Comparison of ENCODE assay signal across 9 mouse cellular contexts in the genomic region with DNA sequence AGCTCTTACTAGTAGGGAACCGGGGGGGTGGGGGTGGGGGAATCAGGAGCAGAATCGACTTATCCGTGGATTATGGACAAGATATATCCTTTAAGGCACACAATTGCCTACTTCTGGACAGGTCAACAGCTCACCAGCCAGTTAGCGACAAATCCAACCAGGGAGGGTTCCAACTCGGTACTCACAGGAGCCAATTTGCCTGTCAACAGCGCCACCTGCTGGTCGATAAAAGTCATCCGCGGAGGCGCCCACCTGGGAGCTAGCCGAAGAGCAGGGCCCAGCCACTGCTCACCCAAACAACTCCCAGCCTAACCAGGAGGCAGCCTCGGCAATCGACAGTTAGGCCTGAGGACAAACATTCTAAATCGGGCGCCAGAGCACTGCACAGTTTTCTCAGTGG. TPM values are rescaled to one million over a fixed set of nuclear protein-coding genes. Genes with fewer than 3 reads are reported as not detected.
DNase-seq lines count a peak whose midpoint lies in the region; ATAC-seq and TF ChIP-seq lines count a peak whose summit lies in the region.
"Had no signal": no experiment of that assay in that cellular context is flagged by ENCODE, and none has a peak within 500 bp of the region (broad histone marks: within the 10 kb centered on the region; RNA-seq: fewer than 3 reads in every experiment).

TSS of gene 1700069L16Rik (minus strand) at position 327 of the 400 bp plus-strand sequence.

- H3K9me3 ChIP-seq in ES-E14 (ENCODE audit: control insufficient read depth, insufficient read depth, low read depth, low read length): no peaks in the 10 kb centered on the region
- no peaks in the 10 kb centered on the region for H3K9me3 ChIP-seq in forebrain, embryonic 16.5 days (ENCODE audit: control insufficient read depth, low read length)
- no peaks in the 10 kb centered on the region for H3K9me3 ChIP-seq in hindbrain, embryonic 10.5 days

- H3K4me3 ChIP-seq in ES-E14 (ENCODE audit: insufficient read depth in 1 of 2, low read depth in 1 of 2, low read length in 2 of 2, poor library complexity in 1 of 2, severe bottlenecking in 1 of 2): no peak within 1 kb of the TSS
- no peak within 1 kb of the TSS for H3K4me3 ChIP-seq in forebrain, embryonic 16.5 days (replicated peaks; ENCODE audit: low read length)
- H3K4me3 ChIP-seq in hindbrain, embryonic 10.5 days: no peak within 1 kb of the TSS

- H3K4me2 ChIP-seq in forebrain, embryonic 16.5 days (ENCODE audit: low read length): no peak within 1 kb of the TSS

- in situ Hi-C loops in ES-E14 (cut with MboI; ENCODE audit: low sequenced_read_pairs in 2 of 2, unreplicated experiment in 2 of 2): loop anchor here (10.0 kb wide), 2 partner anchors 250 to 350 kb away; no protein-coding TSS in a partner anchor

- no peaks in the 10 kb centered on the region for H3K27me3 ChIP-seq in forebrain, embryonic 16.5 days (replicated peaks; ENCODE audit: control insufficient read depth, insufficient read depth, low read length)
- H3K27me3 ChIP-seq in hindbrain, embryonic 10.5 days (ENCODE audit: insufficient read depth, poor library complexity, severe bottlenecking): peaks cover 9% of the 10 kb centered on the region; the same call in 1 of the 2 replicates

- peak within 1 kb of the TSS; percentile 26; the same call in 1 of the 2 replicates for H3K27ac ChIP-seq in ES-E14 (ENCODE audit: insufficient read depth, low read depth, low read length, poor library complexity, severe bottlenecking)
- no peak within 1 kb of the TSS for H3K27ac ChIP-seq in forebrain, embryonic 16.5 days (ENCODE audit: low read length)
- H3K27ac ChIP-seq in hindbrain, embryonic 10.5 days: no peak within 1 kb of the TSS; the same call in 1 of the 2 replicates

- no peaks in the 10 kb centered on the region for H3K36me3 ChIP-seq in ES-E14 (ENCODE audit: control insufficient read depth, insufficient read depth, low read length, poor library complexity, severe bottlenecking)
- no peaks in the 10 kb centered on the region for H3K36me3 ChIP-seq in forebrain, embryonic 16.5 days (ENCODE audit: control insufficient read depth, insufficient read depth)
- H3K36me3 ChIP-seq in hindbrain, embryonic 10.5 days: no peaks in the 10 kb centered on the region

- 0 out of 2 replicates have a peak within 1 kb of the TSS, but pooled peaks have one; percentile 2 for H3K9ac ChIP-seq in ES-E14 (ENCODE audit: insufficient read depth, low read depth, low read length, poor library complexity, severe bottlenecking)
- no peak within 1 kb of the TSS for H3K9ac ChIP-seq in forebrain, embryonic 16.5 days (replicated peaks; ENCODE audit: low read depth, low read length)

- peaks cover 0 to 14% of the 10 kb centered on the region in 2 experiments; a peak in 2 of 4 replicates for H3K4me1 ChIP-seq in ES-E14 (ENCODE audit: control insufficient read depth in 2 of 2, insufficient read depth in 2 of 2, low read length in 2 of 2, poor library complexity in 1 of 2)
- peaks cover 10% of the 10 kb centered on the region for H3K4me1 ChIP-seq in forebrain, embryonic 16.5 days (replicated peaks; ENCODE audit: control insufficient read depth, insufficient read depth, low read length)
- peaks cover 14% of the 10 kb centered on the region for H3K4me1 ChIP-seq in hindbrain, embryonic 10.5 days (replicated peaks)

- ATAC-seq in forebrain, embryonic 16.5 days: peak; percentile 76

- WGBS in forebrain, embryonic 16.5 days: 3% methylated on average over 15 of the region's 15 CpGs
- 5% methylated on average over 15 of the region's 15 CpGs for WGBS in hindbrain, embryonic 10.5 days

- DNase-seq in ES-E14 (ENCODE audit: low read depth, low spot score): peak; percentile 88
- peak; percentile 95 for DNase-seq in cerebellum, adult 11 months
- DNase-seq in hindbrain, embryonic 10.5 days (ENCODE audit: low spot score): peak; percentile 86
- DNase-seq in layer of hippocampus, adult 8-10 months (ENCODE audit: low spot score in 2 of 2): peak; percentile 75 to 92
- DNase-seq in lung, postnatal 14 days: peak; percentile 87
- peak; percentile 80 for DNase-seq in retina, postnatal 7 days (ENCODE audit: low read depth, low spot score)
- peak; percentile 71 for DNase-seq in urinary bladder, adult 2 months (ENCODE audit: low spot score)

TF ChIP-seq in ES-E14, 5 proteins besides CTCF, POLR2A, EP300 and RAD21:
- TF ChIP-seq HCFC1 (IDR thresholded peaks at IDR 0.05; ENCODE audit: borderline replicate concordance, insufficient read depth, low read length): no peak
- TF ChIP-seq MAFK (IDR thresholded peaks at IDR 0.05; ENCODE audit: insufficient read depth, low read depth, low read length): no peak
- TF ChIP-seq ZC3H11A (IDR thresholded peaks at IDR 0.05; ENCODE audit: borderline replicate concordance, low read depth, low read length): peak; percentile 87
- no peak for TF ChIP-seq ZNF384 (IDR thresholded peaks at IDR 0.05; ENCODE audit: low read depth, low read length)
- no peak for TF ChIP-seq CHD2 (IDR thresholded peaks at IDR 0.05; ENCODE audit: low read depth, low read length)

RNA-seq across cellular contexts. Expression of gene 1700069L16Rik, which starts in this region (rescaled TPM):
- not detected in 2 replicates for total RNA-seq in ES-E14 (2012; rRNA removed)
- polyA plus RNA-seq in forebrain, embryonic 16.5 days (2015; fragmentation: Nextera tagmentation; extraction: Ambion mirVana): not detected in 2 replicates
- polyA plus RNA-seq in hindbrain, embryonic 10.5 days (2016; fragmentation: Nextera tagmentation; extraction: Ambion mirVana): not detected in 2 replicates
- not detected for total RNA-seq in layer of hippocampus, adult 8-10 months (2022)
- polyA plus RNA-seq in urinary bladder, adult 2 months (2012; rRNA removed): not detected in 2 replicates
- polyA plus RNA-seq: heart, embryonic 14.5 days had no signal

Comparison
In these comparisons a context has a peak if more than half of its experiments do, and no peak if none do; other contexts are left out.
1. Peak in DNase-seq, H3K27ac ChIP-seq and H3K9ac ChIP-seq in ES-E14; RNA of the gene not detected or under 1 TPM.
2. Peak in ATAC-seq in forebrain, embryonic 16.5 days; RNA of the gene not detected or under 1 TPM.
3. Peak in DNase-seq in hindbrain, embryonic 10.5 days; RNA of the gene not detected or under 1 TPM.
4. Peak in DNase-seq in layer of hippocampus, adult 8-10 months; RNA of the gene not detected or under 1 TPM.
5. Peak in DNase-seq in urinary bladder, adult 2 months; RNA of the gene not detected or under 1 TPM.